Mouse (Mus musculus) adrenal gland, postnatal 4 days (tissue): Measurements from ENCODE around the gene Myf5. TPM values are rescaled to one million over a fixed set of nuclear protein-coding genes. Genes with fewer than 3 reads are reported as not detected.

Experiments used
- DNase-seq, 2 experiments: peaks; one replicate each; pipeline ENCODE4 v3.0.0; 2021 to 2022; ENCODE audit warnings: low spot score in 2 of 2, mixed read lengths in 2 of 2
- long read RNA-seq, 2 experiments: library from polyadenylated mRNA; stranded (forward); transcript quantifications; one replicate each; pipeline ENCODE4 v2.0.0; 2021
- total RNA-seq, 2 experiments: library from RNA; stranded (reverse); gene quantifications; 2 replicates each; pipeline ENCODE4 v1.2.3; 2021

Gene Myf5
- total RNA-seq, result under 1 TPM in 1 of 2 experiments, not detected in 1; 0.23 TPM
- long read RNA-seq, experiment 1, result 0 reads
- long read RNA-seq, experiment 2, result 0 reads

DNA sequence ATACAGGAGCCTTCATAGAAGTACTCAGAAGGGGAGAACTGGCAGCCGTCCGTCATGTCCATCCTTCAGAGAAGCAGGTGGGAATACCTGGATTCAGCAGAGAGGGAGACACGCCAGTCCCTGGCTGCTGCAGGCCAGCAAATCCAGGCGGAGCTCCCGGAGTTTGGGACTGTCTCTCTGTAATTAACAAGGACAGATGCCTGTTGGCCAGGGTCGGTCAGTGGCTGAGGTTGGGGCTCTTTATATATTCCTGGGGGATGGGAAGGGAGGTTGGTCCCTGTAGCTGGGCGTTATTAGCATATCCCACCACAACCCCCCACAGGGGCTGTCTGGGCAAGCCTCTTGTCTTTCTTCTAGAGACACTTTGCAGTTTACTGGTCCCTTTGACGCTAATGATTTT lies at the start of gene Myf5:
TSS of gene Myf5 (minus strand) at position 265 of the 400 bp plus-strand sequence.
- DNase-seq, result no peak

DNA sequence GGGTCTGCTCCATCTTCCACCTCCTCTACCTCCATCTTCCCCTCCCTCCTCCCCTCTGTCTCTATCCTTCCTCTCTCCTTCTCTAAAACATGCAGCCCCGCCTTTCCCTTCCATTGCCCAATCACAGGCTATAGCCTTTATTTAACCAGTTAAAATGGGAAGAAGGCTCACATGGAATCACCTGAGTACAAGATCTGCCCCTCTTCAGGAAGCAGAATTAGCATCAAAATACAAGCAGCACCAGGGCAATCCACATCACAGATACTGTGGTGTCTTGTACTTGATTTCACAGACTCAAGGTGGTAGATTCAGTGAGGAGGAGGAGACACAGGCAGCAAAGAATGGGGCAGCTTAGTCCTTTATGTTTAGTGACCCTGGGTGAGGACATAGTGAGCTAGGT lies 42.8 kb upstream of the Myf5 start:
- no peak for DNase-seq

DNA sequence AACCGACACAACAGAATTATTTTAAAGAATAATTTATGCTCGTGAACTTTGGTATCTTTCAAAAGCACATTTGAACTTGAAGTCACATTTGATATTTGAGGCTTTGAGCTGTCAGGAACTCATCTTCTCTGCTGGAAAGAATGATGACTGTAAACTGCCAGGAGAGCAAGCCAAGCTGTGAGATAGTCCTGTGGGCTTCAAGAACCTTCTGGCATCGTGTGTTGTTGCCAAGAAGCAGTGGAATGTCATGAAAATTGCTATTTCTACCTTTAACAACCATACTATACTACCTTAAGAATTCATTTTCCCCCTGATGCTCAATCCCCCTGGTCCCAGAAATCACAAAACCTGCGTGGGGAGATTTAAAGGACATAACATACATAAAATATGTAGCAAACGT lies 33.3 kb upstream of the Myf5 start:
- no peak for DNase-seq

DNA sequence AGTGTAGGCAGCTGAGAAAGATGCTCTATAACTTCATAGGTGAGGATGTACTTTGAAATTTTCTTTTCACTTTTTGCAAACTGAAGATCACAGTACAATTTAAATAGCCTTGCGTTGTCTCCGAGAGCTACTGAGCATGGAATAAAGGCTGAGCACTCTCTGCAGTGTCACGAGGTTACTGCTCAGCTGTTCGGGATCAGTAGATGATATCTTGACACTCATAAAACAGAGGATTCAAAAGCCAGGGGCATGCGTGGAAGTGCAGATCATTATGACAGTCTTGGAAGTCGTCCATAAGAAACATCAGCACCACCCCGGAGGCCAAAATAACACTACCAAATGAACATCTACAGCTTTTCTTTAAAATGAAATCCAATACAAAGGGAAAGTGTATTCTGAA lies 30.7 kb upstream of the Myf5 start:
- DNase-seq, result no peak

DNA sequence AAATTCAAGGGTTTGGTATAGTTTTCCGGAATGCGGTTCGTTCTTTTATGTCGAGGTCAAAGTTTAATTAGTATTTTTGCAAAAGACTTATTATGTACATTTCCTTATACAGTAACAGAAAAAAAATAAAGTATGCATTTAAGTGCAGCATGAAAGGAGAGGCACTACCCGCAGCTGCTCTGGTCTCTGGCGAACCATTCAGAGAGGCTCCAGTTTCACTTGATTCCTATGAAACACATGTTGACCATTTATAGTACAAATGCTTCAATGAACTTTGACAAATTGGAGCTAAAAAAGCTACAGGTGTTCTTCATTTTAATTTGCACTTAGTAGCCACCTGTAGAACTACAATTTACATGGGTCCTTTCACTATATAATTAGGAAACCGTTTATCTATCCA lies 28.8 kb upstream of the Myf5 start:
- no peak for DNase-seq

DNA sequence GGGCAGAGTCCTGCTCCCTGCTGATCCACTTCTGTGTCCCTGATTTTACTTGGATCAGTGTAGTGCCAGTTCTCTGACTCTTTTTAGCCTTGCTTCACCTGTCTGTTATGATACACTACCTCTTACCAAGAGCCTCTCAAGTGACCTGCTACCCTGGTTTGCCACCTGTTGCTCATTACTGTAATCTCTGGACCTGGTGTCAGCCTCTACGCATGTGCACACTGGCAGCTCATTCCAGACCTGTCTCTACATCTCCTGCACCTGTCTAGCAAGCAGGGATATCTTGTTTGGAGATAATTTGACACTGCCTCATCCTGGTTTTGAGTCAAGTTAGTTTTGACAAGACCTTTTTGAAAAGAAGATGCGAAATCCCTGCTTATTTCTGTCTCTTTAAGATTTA lies 20.5 kb upstream of the Myf5 start:
- DNase-seq, result no peak

DNA sequence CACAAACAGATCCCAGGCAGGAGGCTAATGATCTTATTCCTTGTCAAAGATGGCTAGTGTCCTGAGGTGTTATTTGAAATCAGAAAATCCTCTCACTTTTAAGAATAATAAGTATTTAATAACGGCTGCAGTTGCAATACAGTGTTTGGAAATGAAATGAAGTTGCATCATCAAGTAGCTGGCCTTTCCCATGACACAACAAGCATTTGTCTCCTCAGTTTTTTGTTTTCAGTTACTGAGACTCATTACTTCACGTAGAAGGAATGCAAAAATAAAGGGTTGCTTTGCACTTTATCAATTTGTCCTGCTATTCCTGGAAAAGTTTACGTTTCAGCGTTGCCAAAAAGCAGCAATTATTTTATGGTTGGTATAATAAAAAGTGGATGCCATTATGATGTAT lies 17.5 kb upstream of the Myf5 start:
- DNase-seq, result no peak

DNA sequence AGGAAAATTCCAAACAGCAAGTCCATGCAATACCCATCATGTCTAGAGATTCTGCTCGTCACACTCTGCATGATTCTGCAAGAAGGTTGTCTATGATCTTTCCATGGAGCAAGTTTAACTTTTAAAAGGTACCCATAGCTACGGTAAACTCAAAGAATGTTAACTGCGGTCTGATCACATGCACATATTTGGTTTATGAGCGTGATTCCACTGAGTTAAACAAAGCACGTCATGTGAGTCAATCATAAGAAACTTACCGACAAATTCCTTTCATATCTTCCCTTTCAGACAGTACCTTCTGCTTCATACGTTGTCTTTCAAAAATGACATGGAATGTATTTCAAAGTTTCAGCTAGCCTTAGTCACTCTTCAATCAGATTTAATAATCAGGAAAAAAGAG lies 16.3 kb upstream of the Myf5 start:
- no peak for DNase-seq

DNA sequence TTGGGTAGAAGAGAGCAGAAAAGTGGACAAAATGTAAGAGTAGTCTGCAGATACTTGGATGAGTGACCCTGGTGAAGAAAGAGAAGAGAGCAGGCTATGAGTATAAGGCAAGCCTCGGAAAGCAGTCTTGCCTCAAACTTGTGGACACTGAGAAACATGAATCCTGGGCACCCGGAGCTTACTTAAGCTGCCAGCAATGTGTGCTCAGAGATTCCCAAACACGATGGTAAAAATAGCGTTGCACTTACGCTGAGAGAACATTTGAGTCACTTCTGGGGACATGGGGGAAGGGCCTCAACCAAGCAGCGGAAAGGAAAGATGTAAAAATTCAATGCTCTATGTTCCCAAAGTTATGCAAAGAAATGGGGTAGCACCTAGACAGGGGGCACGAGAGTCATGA lies 13.7 kb upstream of the Myf5 start:
- no peak for DNase-seq

DNA sequence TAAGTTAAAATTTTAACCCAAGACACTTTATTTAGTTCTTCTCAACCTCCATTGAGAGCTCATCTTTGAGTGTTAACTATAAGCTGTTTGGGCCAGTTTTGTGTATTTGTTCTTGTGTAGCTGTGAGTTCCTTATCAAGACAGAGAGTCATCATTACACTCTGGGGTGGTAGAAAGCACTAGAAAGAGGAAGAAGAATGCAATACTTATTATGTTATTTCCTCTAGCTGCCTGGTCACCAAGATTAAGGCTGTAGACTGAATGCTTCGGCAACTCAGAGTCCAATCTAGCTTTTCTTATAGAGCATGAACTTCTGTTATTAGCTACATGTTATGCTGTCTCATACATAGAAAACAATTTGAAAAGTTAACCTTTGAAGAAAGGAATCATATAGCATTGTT lies 10.5 kb upstream of the Myf5 start:
- no peak for DNase-seq

DNA sequence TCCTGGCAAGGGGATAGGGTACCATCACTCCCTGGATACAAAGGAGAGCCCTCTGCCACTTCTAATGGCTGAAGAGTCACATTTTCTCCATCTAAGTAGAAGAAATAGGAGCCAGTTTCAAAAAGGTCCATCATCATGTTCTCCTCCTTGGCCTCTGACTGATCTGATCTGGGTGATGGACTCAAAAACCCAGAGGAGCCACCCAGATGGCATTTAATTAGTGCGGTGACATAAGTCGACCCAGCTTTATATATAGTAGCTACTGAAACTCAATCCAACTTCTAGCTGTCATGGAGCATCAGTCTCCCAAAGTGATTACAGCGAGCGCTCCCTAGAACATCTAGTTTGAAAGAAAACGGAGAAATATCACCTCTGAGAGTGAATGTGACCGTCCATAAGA lies 8.6 kb upstream of the Myf5 start, which contains the start of gene Myf6:
TSS of gene Myf6 (minus strand) at position 170 of the 400 bp plus-strand sequence.
- DNase-seq, result no peak

DNA sequence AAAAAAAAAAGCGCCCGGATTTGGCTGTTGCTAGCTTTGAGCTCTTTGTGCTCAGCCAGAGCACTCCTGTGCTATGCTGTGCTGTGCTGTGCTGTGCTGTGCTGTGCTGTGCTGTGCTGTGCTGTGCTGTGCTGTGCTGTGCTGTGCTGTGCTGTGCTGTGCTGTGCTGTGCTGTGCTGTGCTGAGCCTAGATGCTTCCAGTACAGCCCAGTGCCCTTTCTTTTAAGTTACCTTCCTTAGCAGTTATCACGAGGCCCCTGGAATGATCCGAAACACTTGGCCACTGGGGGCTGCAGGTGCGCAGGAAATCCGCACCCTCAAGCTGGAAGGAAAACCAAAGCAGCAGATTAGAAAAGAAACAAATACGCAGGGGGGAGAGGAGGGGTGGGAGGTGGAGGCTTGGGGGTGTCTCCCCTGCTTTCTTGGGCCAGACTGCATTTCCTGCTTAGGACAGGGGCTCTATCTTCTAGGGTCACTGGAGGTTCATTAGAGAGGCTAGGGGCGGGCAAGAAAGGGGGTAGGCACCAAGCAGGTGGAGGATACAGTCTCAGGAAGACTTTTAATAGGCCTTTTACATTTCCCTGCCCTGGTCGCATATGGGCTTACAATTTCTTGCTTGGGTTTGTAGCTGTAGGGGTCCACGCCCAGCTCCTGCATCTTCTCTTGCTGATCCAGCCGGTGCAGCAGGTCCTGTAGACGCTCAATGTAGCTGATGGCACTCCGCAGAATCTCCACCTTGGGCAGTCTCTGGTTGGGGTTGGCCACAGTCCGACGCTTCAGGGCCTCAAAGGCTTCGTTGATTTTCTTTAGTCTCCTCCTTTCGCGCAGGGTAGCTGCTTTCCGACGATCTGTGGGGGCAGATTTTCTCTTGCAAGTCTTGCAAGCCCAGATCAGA lies 7.9 kb upstream of the Myf5 start:
- no peak for DNase-seq

DNA sequence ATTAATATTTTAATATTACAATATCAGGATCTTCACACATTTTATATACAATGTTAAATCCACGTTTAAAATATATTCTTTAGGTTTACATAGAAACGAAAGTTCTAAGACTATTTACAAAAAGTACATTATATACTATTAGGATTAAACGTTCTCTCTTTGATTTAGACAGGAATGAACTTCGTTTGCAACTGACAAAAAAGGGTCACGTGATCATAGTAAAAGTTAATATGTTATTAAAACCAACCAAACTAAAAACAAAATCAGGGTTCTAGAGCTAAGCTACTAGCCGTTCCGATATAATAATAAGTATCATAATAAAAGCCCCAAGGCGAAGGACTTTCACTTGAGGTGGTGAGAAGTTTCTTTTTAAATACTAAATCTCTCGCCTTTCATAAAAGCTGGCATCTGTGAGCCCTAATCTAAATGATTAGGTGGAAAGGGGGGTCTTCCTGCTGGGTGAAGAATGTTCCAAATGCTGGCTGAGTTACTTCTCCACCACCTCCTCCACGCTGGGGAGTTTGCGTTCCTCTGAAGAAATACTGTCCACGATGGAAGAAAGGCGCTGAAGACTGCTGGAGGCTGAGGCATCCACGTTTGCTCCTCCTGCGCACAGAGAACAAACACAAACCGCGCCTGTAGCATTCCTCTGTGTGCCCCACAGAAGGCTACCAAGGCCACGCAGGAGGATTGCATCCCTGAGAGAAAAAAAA lies 7.1 kb upstream of the Myf5 start:
- no peak for DNase-seq

DNA sequence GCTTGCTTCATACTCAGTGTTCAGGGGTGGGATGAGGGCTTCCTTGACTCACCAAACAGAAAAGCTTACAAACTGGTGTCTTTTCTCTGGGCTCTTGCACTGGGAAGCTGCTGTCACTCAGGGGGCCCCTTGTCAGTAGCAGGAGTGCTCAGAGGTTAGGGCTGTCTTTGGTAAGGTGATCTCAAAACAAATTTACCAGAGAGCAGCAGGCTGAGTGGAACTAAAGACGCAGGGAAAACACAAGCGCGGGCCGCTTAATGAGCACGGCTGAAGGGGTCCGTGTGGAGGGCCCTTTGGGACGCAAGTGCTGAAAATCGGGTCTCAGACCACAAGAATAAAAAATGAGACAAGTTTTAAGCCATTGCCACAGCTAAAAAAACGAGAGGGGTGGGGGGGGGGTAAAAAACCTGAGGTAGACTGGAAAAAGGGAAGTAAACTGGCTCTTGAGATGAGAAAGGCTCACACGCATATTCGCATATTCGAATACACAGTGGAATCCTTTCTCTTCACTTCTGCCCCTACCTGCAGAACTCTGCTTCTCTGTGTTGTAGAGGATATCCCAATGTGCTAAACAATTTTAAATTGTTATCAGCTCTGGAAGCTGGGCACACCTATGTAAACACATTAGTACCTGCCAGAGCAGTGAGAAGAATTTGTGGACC lies 2.9 kb upstream of the Myf5 start:
- DNase-seq, result no peak

DNA sequence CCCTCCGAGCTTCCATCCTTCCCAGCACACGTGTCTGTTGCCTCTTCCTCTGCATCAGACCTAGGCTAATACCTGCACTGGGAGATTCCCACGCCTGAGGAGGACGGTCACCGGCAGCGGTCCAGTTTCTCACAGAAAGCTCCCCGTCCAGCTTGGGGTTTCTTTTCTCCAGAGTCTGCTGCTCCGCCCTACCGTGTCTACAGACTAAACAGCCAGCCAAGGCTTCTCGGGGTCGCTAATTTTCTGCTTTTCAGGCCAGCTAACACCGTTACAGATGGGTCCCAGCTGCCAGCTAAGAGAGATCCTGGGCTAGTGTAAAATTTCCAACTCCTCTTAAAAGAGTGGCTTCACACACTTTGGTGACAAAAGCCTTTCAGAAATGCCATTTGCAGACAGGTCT lies 836 bp upstream of the Myf5 start:
- DNase-seq, result no peak

DNA sequence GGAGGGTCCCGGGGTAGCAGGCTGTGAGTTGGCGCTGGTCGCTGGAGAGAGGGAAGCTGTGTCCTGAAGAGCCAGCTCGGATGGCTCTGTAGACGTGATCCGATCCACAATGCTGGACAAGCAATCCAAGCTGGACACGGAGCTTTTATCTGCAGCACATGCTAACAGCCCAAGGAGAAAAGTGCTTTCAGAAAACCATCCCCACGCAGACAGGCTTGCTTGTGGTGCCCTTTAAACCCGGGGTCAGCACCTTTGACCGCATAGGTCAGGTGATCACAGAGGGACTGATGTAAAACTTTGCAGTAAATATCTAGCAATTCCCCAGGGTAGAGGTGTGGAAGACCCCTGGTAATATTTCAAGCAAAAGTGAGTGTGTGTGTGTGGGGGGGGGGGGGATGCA lies 1.9 kb downstream of the Myf5 start:
- no peak for DNase-seq

DNA sequence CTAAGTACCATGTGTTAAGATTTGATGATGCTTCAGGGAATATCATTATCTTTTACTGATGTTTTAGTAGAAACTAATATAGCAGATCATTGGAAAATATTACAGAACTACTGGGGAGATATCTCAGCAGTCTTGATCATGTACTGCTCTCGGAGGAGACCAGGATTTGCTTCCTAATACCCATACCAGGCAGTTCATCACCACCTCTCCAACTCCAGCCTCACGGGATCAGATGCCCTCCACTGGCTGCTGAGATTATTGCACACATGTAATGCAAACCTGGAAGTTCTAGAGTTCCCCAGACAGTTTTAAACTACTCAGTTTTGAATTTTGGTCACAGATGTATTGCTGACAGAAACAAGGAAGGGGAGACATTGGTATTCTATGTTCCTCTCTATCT lies 12.4 kb downstream of the Myf5 start:
- DNase-seq, result no peak

DNA sequence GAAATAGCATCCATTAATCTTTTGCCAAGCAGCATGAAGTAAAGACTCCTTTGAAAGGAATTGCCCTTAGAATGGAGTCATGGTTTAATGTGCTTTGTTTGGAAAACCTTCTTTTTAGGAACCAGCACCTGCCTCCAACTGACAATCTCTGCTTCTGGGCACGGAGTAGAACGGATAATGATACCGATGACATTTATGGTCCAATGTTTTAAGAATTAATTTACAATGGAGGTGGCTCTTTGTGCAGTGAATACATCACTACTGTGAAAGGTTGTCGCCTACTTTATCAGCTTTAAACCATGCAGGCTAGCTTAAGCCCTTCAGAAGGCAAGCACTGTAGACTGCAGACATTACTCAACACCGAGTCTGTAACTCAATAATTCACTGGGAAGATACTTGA lies 14.2 kb downstream of the Myf5 start:
- DNase-seq, result no peak

DNA sequence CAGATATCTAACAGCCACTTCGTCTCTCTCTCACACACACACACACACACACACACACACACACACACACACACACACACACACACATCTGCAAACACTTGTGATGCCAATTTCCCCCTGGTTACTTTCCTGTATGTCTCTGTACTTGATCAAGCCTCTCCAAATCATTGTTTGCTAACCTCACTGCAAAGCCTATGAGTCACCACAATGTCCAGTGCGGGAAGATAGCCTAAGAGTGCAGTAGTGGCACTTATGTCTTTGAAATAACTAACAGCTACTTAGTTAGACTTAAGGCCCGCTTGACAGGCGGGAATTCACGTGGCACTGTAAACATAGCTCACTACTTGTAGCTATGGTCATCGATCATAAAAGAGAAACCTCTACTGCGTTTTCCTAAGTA lies 18.1 kb downstream of the Myf5 start:
- DNase-seq, result no peak

DNA sequence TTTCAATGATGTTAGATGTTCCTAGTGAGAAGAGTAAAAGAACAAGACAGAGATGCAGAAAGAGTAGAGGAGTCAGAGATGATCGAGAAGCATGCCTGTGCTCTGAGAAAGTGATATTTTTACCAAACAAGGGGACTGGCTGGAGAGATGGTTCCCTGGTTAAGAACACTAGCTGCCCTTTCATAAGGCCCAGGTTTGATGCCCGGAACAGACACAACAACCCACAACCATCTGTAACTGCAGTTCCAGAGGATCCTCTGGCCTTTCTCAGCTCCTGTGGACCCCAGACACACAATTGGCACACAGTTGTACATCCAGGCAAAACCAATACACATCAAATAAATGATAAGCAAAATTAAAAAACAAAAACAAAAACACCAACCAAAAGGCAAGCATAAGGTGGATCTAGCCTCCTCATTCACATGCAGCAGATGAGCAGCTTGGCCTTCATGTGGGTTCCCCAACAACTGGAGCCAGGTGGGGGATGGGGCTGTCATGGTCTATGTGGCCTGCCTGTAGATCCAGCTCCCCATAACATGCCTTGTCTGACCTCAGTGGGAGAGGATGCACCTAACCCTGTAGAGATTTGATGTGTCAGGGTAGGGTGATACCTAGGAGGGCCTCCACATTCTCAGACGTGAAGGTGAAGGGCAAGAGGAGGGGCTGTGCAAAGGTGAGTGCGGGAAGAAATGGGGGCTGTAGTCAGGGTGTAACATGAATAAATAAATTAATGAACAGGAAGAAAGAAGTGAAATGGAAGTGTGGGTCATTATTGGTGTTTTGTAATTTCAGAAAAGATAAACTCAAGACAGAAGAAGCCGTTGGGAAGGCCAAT lies 36.2 kb downstream of the Myf5 start:
- no peak for DNase-seq

DNA sequence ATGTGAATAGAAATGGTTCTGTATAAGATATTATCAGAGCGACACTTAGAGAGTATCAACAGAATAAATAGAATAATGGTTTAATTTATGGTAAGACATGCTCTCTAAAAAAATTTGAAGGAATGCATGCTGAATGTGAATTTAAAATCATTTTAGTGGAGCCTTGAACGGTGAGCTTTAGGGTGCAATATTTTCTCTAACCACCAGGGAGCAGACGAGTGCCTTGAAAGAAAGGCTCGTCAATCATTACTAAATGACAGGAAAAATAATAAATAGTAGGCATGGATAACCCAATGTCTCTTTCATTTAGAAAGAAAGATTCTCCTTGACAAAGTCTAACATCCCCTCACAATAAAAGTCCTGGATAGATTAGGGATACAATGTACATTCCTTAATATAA lies 43.2 kb downstream of the Myf5 start:
- no peak for DNase-seq
